Mouse (Mus musculus) liver, adult 2 months (tissue): Measurements from ENCODE around the gene Myo7a. TPM values are rescaled to one million over a fixed set of nuclear protein-coding genes. Genes with fewer than 3 reads are reported as not detected.
A peak's percentile ranks its signal among the peaks of the same experiment; 100 is the strongest.

Source experiments
- DNase-seq: peaks from one replicate; pipeline ENCODE4 v3.0.0-alpha.2; 2011; ENCODE audit warnings: low read depth, low spot score; ENCODE audit errors: extremely low read depth
- H3K27ac ChIP-seq: fragments of 200-500 bp; replicated peaks from 2 replicates; pipeline ENCODE4 v1.5.1; 2012; ENCODE audit warnings: low read depth, mild to moderate bottlenecking, control low read depth, inconsistent platforms, low read length; ENCODE audit not compliant: insufficient read depth
- H3K27me3 ChIP-seq: fragments of 200-500 bp; 2 replicates; pipeline ENCODE4 v1.6.1; 2012; ENCODE audit warnings: mild to moderate bottlenecking, moderate library complexity, low read length, inconsistent platforms; ENCODE audit not compliant: control insufficient read depth, insufficient read depth
- H3K36me3 ChIP-seq: fragments of 200-500 bp; 2 replicates; pipeline ENCODE4 v1.6.1; 2012; ENCODE audit warnings: low read length, inconsistent platforms; ENCODE audit not compliant: control insufficient read depth, insufficient read depth
- H3K4me1 ChIP-seq: fragments of 200-500 bp; 2 replicates; pipeline ENCODE4 v1.6.1; 2011; ENCODE audit warnings: low read length; ENCODE audit not compliant: control insufficient read depth, insufficient read depth
- H3K4me3 ChIP-seq: fragments of 200-500 bp; 2 replicates; pipeline ENCODE4 v1.5.1; 2011; ENCODE audit warnings: low read depth, mild to moderate bottlenecking, control low read depth, low read length, moderate library complexity; ENCODE audit not compliant: insufficient read depth
- H3K79me2 ChIP-seq: fragments of 200-500 bp; 2 replicates; pipeline ENCODE4 v1.6.1; 2012; ENCODE audit warnings: inconsistent platforms, mild to moderate bottlenecking, low read length, moderate library complexity; ENCODE audit not compliant: control insufficient read depth, insufficient read depth
- H3K9ac ChIP-seq: fragments of 200-500 bp; 2 replicates; pipeline ENCODE4 v1.6.1; 2012; ENCODE audit warnings: low read depth, mild to moderate bottlenecking, control low read depth, inconsistent platforms, low read length
- CTCF ChIP-seq: fragments of 200-500 bp; IDR thresholded peaks from 2 replicates; pipeline ENCODE4 v1.5.1; 2011; ENCODE audit warnings: low read depth, low read length, control low read depth
- POLR2A ChIP-seq: fragments of 200-500 bp; IDR thresholded peaks from 2 replicates; pipeline ENCODE4 v1.6.1; 2011; ENCODE audit warnings: low read length, control low read depth; ENCODE audit not compliant: insufficient read depth; ENCODE audit errors: extremely low read depth
- WGBS: fragments of 180-500 bp; shearing (Covaris S2); methylation state at CpG from one replicate; pipeline ENCODE4 v1.1.7; 2018; 5-methylcytosine and 5-hydroxymethylcytosine counted together
- polyA plus RNA-seq: library from polyadenylated mRNA; depleted of rRNA; stranded (reverse); fragments of >200 nt; gene quantifications from 2 replicates; pipeline ENCODE4 v1.2.3, GENCODE M21; 2012
- total RNA-seq: library from RNA; depleted of rRNA; stranded (reverse); fragments of >200 nt; gene quantifications from 2 replicates; pipeline ENCODE4 v1.2.3, GENCODE M21; 2014

Myo7a gene
- total and polyA plus RNA-seq, 2 experiments, result 7.0 to 11.0 TPM

DNA sequence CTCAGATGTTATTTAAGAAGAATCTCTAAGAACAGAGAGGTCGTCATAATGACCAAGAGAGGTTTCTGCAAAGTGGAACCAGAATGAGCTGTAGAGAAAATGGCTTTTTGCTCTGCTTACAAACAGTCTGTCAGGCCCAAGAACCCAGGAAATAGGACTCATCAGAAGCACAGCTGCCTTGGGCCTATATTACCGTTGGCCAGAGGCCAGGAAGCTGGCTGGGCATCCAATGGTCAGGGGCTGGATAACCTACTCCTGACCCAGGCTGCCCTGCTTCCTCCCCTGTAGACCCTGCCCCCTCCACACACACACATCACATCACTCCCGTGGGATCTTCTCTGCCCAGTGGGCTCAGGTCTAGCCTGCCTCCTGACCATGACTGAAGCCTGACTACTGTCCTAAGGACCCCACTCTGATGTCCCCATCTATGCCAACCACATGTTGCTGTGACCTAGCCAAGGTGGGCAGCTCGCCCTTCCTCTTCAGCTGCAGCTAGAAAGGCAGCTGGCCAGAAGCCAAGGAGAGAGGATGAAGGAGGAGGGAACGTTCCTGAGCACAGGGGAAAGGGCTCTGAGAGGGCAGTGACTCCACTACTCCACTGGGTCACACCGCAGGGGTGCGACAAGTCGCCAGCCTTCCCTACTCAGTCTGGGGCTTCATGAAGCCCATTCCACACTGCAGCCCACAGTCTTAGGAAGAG is 40.9 kb upstream of the Myo7a start:
- DNase-seq, result no peak
- no peaks in the 10 kb centered on the region for H3K27me3 ChIP-seq
- peaks cover 7% of the 10 kb centered on the region; the same call in 1 of the 2 replicates for H3K4me1 ChIP-seq
- peak overlapping the region; percentile 11 for H3K27ac ChIP-seq
- no peaks in the 10 kb centered on the region for H3K79me2 ChIP-seq
- WGBS, result 68% methylated on average over 8 of the region's 8 CpGs
- no peak overlapping the region for H3K4me3 ChIP-seq
- TF ChIP-seq CTCF (no peak), POLR2A (no peak)
- no peak overlapping the region for H3K9ac ChIP-seq
- no peaks in the 10 kb centered on the region for H3K36me3 ChIP-seq

DNA sequence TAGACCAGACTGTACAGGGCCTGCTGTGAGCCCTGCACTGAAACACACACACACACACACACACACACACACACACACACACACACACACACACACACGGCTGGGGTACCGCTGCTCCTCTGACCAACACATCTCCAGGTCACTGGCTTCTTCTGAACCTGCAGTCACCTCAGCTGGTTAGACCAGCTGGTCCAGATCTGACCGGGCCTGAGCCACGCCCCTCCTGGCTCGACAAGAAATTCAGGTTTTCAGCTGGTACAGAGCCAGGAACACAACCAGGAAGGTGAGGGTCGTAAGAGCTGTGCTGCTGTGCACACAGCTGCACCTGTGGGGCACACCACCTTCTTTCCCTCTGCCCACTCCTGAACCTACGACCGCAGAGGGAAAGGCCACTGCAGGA is 39.2 kb upstream of the Myo7a start:
- H3K4me1 ChIP-seq, result peaks cover 7% of the 10 kb centered on the region; the same call in 1 of the 2 replicates
- no peak for TF ChIP-seq POLR2A
- TF ChIP-seq CTCF, result no peak
- H3K36me3 ChIP-seq, result no peaks in the 10 kb centered on the region
- H3K27ac ChIP-seq, result no peak overlapping the region
- 57% methylated on average over 8 of the region's 8 CpGs for WGBS
- no peaks in the 10 kb centered on the region for H3K79me2 ChIP-seq
- no peak overlapping the region for H3K4me3 ChIP-seq
- DNase-seq, result no peak
- H3K27me3 ChIP-seq, result no peaks in the 10 kb centered on the region
- H3K9ac ChIP-seq, result no peak overlapping the region

DNA sequence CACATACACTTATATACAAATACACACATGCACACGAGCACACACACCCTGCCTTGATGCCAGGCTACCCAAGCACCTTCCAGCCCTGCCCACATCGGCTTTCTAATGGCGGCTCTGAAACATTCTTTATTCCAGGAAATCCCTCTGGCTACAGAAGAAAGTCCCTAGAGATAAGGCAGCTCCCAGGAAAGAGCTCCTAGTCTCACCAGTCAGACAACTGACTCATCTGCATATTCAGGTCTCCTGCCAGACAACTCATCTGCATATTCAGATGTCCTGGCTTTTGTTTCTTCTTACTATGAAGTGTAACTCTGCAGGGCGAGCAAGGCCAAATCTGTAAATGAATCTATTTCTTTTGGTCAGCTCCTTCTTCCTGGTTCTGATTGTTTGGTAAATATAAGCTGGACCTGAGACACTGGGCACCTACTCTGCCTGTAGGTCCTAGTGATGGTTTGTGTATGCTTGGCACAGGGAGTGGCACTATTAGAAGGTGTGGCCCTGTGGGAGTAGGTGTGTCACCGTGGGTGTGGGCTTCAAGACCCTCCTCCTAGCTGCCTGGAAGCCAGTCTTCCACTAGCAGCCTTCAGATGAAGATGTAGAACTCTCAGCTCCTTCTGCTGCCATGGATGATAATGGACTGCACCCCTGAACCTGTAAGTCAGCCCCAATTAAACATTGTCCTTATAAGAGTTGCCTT is 38.5 kb upstream of the Myo7a start:
- no peak for DNase-seq
- no peaks in the 10 kb centered on the region for H3K79me2 ChIP-seq
- H3K27me3 ChIP-seq, result no peaks in the 10 kb centered on the region
- H3K27ac ChIP-seq, result no peak overlapping the region
- TF ChIP-seq POLR2A (no peak), CTCF (no peak)
- no peak overlapping the region for H3K4me3 ChIP-seq
- H3K9ac ChIP-seq, result no peak overlapping the region
- no peaks in the 10 kb centered on the region for H3K36me3 ChIP-seq
- peaks cover 7% of the 10 kb centered on the region; the same call in 1 of the 2 replicates for H3K4me1 ChIP-seq
- 68% methylated on average over 5 of the region's 5 CpGs for WGBS

DNA sequence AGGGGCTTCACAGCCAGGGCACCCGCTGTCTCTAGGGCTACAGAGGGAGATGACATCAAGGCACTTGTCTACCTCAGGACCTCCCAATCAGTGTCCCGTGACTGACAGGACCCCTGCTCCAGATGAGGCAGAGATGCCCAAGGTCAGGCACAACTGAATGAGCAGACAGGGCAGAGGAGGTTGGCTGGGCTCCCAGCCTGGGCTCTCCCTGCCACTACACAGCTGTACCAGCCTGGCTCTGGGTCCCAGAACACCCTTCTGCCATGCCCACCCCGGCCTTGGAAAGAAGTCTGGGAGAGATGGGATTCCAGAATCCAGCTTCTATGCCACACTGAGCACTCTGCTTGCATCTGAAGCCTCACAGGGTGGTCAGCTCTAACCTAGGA is 36.9 kb upstream of the Myo7a start:
- no peaks in the 10 kb centered on the region for H3K36me3 ChIP-seq
- peaks cover 7% of the 10 kb centered on the region; the same call in 1 of the 2 replicates for H3K4me1 ChIP-seq
- H3K27me3 ChIP-seq, result no peaks in the 10 kb centered on the region
- H3K79me2 ChIP-seq, result no peaks in the 10 kb centered on the region
- H3K27ac ChIP-seq, result peak overlapping the region; percentile 46
- 43% methylated on average over 3 of the region's 3 CpGs for WGBS
- H3K9ac ChIP-seq, result no peak overlapping the region
- DNase-seq, result no peak
- no peak for TF ChIP-seq CTCF
- TF ChIP-seq POLR2A, result no peak
- H3K4me3 ChIP-seq, result no peak overlapping the region

- 36% methylated on average over 7 of the region's 8 CpGs for WGBS
- Histone ChIP-seq H3K4me1 (peaks cover 7% of the 10 kb centered on the region; the same call in 1 of the 2 replicates), H3K36me3 (no peaks in the 10 kb centered on the region), H3K4me3 (no peak overlapping the region), H3K9ac (no peak overlapping the region), H3K27ac (peak overlapping the region; percentile 48), H3K79me2 (no peaks in the 10 kb centered on the region), H3K27me3 (no peaks in the 10 kb centered on the region)
- peak; percentile 98 for TF ChIP-seq CTCF
- TF ChIP-seq POLR2A, result no peak
- peak; percentile 45 for DNase-seq
These were observed 36.4 kb upstream of the Myo7a start for GRCm38 (mm10) chr7:98155546-98156279.
